Comparison of ENCODE assay signal across 10 mouse cellular contexts in the genomic region with DNA sequence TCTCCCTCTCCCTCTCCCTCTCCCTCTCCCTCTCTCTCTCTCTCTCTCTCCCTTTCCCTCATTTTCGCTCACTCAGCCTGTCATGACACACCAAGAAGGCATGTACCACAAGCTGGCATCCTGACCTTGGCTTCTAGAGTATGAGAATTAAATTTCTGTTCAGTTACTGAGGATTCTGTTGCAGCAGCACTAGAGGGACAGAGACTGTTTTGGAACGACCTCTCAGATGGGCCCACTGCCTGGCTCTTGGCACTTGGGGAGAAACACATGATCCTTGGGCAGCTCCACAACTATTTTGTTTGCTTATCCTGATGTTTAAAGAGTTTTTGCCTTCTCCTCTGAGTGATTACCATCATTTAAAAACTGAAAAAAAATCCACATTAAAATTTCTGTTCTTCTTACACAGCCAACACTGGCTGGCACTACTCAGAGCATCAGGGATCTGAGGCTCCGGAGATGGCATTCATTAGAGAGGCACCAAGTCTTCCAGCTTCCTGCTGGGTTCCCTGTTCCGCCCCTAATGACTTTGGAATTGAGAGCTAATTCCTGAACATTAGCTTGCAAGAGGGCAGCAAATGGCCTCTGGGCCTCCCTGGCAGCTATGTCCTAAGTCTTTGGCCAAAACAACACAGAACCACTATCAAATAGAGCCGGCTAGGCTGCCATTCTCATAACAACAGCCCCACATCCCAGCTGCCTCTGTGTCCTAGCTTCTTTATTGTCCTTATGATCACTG.
A peak's percentile ranks its signal among the peaks of the same experiment; 100 is the strongest.
DNase-seq lines count a peak whose midpoint lies in the region; ATAC-seq and TF ChIP-seq lines count a peak whose summit lies in the region.
"Had no signal": no experiment of that assay in that cellular context is flagged by ENCODE, and none has a peak within 500 bp of the region (broad histone marks: within the 10 kb centered on the region; RNA-seq: fewer than 3 reads in every experiment).

No protein-coding gene starts in this region.

- no peak for TF ChIP-seq CTCF in midbrain, postnatal 0 days (IDR thresholded peaks at IDR 0.05)

- no peaks in the 10 kb centered on the region for H3K9me3 ChIP-seq in midbrain, postnatal 0 days (ENCODE audit: low read length)
- H3K9me3 ChIP-seq in midbrain, embryonic 10.5 days (replicated peaks): no peaks in the 10 kb centered on the region
- H3K9me3 ChIP-seq: heart, embryonic 12.5 days; limb, embryonic 15.5 days had no signal

- no peak for ATAC-seq in midbrain, postnatal 0 days (ENCODE audit: low FRiP score)
- no peak for ATAC-seq in megakaryocyte progenitor cell, adult 5-6 weeks (replicated peaks; ENCODE audit: poor library complexity)

- H3K9ac ChIP-seq in midbrain, postnatal 0 days (replicated peaks; ENCODE audit: low read length, poor library complexity, severe bottlenecking): no peak overlapping the region
- H3K9ac ChIP-seq: heart, embryonic 12.5 days; limb, embryonic 15.5 days had no signal

- peak; percentile 67 for DNase-seq in midbrain, postnatal 0 days (ENCODE audit: low spot score)
- DNase-seq in midbrain, embryonic 10.5 days (ENCODE audit: low spot score): no peak
- DNase-seq in adrenal gland, postnatal 25 days: peak; percentile 24
- DNase-seq in cerebellum, adult 9-11 months: peak; percentile 52
- peak; percentile 10 for DNase-seq in lung, postnatal 25 days (ENCODE audit: low spot score)
- no peak for DNase-seq in kidney, postnatal 4 days
- no peak for DNase-seq in spleen, adult 12 weeks (ENCODE audit: low spot score)

- 47% methylated on average over 5 of the region's 5 CpGs for WGBS in midbrain, postnatal 0 days
- WGBS in midbrain, embryonic 10.5 days: 62% methylated on average over 5 of the region's 5 CpGs

- H3K4me3 ChIP-seq in midbrain, postnatal 0 days (ENCODE audit: low read depth, low read length): no peak overlapping the region
- H3K4me3 ChIP-seq in midbrain, embryonic 10.5 days: no peak overlapping the region
- H3K4me3 ChIP-seq: heart, embryonic 12.5 days; limb, embryonic 15.5 days had no signal

- H3K27ac ChIP-seq in midbrain, postnatal 0 days (ENCODE audit: low read depth, low read length): no peak overlapping the region
- no peak overlapping the region for H3K27ac ChIP-seq in midbrain, embryonic 10.5 days (replicated peaks)
- H3K27ac ChIP-seq: limb, embryonic 15.5 days had no signal

- no peaks in the 10 kb centered on the region for H3K27me3 ChIP-seq in midbrain, postnatal 0 days (ENCODE audit: insufficient read depth, low read length)
- H3K27me3 ChIP-seq in midbrain, embryonic 10.5 days (ENCODE audit: low read depth, poor library complexity, severe bottlenecking): no peaks in the 10 kb centered on the region
- H3K27me3 ChIP-seq: heart, embryonic 12.5 days; limb, embryonic 15.5 days had no signal

- no peaks in the 10 kb centered on the region for H3K4me1 ChIP-seq in midbrain, postnatal 0 days (ENCODE audit: insufficient read depth, low read length)
- no peaks in the 10 kb centered on the region for H3K4me1 ChIP-seq in midbrain, embryonic 10.5 days
- H3K4me1 ChIP-seq: heart, embryonic 12.5 days; limb, embryonic 15.5 days had no signal

- H3K4me2 ChIP-seq in midbrain, postnatal 0 days (ENCODE audit: low read depth, low read length, poor library complexity, severe bottlenecking): no peak overlapping the region
- H3K4me2 ChIP-seq: heart, embryonic 12.5 days; limb, embryonic 15.5 days had no signal

- no peaks in the 10 kb centered on the region for H3K36me3 ChIP-seq in midbrain, postnatal 0 days (ENCODE audit: insufficient read depth, low read length)
- H3K36me3 ChIP-seq in midbrain, embryonic 10.5 days: no peaks in the 10 kb centered on the region
- H3K36me3 ChIP-seq: heart, embryonic 12.5 days; limb, embryonic 15.5 days had no signal

Comparison
In these comparisons a context has a peak if more than half of its experiments do, and no peak if none do; other contexts are left out.
1. DNase-seq: peak in midbrain, postnatal 0 days (single experiment), adrenal gland, postnatal 25 days (single experiment), cerebellum, adult 9-11 months (single experiment) and lung, postnatal 25 days (single experiment); none in midbrain, embryonic 10.5 days (single experiment), kidney, postnatal 4 days (0 of 2) and spleen, adult 12 weeks (single experiment).